Mouse (Mus musculus) kidney, postnatal 14 days (tissue): ENCODE measurements around the gene Rara.

Experiments
- DNase-seq: peaks from one replicate; pipeline ENCODE4 v3.0.0; 2022; ENCODE audit warnings: mixed read lengths

Rara gene

GRCm38 (mm10) chr11:98954373-98954772 lies 26.8 kb downstream of the Rara start:
- peak; percentile 88 for DNase-seq

DNA sequence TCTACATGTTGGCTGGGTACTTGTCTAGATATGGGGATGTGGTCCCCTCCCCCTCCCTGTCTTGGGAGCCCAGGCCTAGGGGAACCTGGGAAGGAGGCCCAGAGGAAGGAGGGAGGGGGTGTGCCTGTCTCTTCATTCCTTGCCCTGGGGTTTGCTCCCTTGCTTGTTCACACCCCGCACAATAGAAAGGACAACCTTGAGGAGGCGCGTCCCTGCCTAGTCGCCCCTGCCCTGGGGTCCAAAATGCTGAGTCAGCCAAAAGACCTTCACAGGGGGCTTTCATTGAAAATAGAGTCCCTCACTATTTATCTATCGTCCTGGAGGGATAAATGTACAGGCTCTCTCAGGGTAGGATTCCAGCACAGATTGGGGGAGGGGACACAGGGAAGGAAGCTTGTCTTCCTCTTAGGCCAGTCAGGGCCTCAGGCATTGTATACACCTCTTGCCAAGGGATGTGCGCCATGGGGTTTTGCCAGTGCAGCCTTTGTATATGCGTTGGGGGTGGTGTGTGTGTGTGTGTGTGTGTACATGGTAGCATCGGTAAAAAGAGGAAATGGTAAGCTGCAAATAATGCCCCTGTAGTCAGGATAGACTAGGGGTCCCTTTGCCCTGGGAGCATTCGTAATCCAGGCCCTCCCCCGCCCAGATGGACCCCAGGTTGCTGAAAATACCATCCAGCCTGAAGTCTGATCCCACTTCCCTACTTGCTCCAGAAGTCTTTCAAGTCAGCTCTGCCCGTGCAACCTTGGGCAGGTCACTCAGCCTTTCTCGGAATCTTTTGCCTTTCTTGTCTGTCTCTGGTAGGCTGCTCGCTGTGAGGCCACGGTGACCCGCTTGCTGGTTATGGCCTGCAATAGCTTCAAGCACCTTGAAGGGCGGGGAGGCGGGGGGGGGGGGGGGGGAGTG lies 27.4 kb downstream of the Rara start:
- peak; percentile 67 for DNase-seq

DNA sequence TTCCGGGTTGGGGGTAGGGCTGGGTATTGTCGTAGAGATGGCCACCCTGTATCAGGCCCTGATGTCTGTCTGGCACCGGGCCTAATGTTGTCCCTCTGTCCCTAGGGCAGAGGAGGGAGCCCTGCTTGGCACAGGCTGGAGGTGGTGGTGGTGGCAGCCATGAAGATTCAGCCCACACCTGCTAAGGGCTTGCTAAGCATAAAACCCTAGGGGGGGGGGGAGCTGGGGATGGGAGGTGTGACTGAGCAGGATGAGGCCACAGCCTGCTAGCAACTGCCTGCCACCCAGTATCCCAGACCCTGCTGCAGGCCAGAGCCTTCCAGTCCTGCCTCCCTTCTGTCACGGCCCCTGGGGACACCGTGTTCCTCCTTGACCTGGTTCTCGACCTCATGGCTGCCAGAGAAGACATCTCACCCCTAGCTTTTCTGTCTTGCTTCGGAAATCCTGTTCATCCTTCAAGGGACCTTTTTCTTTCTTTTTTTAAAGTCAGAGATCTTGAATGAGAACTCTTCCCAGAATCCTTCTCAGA lies 28.2 kb downstream of the Rara start:
- no peak for DNase-seq

DNA sequence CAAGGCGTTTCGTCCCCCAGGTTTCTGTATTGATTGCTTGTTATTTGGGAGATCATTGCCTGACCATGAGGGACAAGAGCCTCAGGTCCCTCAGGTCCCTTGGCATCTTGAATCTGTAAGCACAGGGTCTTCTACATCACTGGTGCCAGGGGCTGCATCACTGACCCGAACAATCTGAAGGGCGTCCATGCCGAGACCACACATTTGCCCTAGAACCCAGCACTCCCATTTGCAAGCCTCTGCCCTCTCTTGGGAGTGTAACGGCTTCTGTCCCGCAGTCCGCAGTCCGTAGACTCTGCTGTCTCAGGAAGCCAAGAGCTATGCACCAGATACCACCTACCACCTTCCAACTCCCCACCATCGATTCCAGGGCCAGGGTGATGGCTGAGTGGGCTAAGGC lies 28.7 kb downstream of the Rara start:
- no peak for DNase-seq

GRCm38 (mm10) chr11:98959437-98960312 lies 32.1 kb downstream of the Rara start:
- peak; percentile 92 for DNase-seq

DNA sequence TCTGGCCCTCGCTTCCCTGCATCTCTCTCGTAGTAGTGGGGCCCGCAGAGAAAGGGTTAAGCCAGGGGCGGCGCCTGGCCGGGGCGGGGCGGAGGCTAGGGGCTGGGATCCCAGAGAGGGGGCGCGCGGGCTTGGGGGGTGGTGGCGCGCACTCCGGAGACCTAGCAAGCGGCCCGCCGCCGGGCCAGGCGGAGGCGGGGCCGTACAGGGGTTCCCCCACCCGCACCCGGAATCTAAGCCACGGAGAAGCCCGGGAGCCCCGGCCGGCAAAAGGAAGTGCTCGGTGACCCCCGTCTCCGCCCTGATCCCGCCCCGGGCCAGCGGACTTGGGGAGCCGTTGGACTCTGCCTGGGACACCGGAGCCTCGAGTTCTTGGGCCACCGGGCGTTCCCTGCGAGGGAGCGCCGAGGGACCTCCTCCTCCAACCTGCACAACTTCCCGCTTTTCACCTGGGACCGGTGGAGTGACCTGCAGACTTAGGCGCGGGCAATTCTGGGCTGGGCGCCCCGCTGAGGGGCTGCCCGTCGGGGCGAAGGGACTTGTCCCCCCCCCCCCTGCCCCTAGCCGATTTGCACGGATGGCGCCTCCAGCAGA lies 32.8 kb downstream of the Rara start:
- DNase-seq = peak; percentile 90

DNA sequence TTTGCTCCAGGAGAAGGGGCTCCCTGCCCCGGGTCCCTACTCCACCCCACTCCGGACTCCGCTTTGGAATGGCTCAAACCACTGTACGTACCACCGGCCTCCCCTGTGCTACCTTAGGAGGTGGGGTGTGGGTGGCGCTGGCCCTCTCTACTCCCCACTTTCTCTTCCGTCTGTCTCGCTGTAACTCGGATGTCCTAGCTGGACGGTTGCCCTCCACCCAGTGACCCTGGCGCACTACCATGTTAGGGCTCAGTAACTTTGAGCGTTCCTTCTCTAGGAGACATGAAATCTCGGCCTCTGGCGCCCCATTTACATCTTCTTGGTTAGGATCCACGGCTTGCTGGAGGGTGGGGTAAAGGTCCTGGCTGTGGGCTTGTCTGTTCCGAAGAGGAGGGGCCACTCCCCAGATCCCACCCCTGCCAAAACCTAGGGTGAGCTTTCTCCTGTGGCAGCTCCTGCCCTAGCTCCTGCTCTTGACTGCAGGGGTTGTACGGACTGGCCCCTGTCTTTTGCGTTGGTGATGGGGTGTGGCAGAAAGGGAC lies 33.5 kb downstream of the Rara start:
- DNase-seq = peak; percentile 64

DNA sequence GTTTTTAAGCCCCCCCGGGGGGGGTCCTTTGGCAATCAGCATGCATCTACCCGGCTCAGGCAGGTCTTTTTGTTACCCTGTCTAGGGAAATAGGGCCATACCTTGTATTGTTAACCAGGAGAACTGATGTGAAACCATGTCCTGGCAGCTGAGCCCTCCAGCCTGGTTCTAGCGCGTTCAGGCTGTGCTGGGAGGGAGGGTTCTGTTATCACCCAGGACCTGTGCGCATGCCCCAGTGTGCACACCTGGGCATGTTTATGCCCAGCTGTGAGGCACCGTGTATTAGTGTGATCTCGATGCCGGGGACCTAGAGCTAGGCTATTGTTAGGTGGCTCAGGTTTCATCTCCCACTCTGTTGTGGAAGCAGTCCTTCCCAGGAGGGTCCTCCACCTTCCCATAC lies 34.1 kb downstream of the Rara start:
- no peak for DNase-seq

DNA sequence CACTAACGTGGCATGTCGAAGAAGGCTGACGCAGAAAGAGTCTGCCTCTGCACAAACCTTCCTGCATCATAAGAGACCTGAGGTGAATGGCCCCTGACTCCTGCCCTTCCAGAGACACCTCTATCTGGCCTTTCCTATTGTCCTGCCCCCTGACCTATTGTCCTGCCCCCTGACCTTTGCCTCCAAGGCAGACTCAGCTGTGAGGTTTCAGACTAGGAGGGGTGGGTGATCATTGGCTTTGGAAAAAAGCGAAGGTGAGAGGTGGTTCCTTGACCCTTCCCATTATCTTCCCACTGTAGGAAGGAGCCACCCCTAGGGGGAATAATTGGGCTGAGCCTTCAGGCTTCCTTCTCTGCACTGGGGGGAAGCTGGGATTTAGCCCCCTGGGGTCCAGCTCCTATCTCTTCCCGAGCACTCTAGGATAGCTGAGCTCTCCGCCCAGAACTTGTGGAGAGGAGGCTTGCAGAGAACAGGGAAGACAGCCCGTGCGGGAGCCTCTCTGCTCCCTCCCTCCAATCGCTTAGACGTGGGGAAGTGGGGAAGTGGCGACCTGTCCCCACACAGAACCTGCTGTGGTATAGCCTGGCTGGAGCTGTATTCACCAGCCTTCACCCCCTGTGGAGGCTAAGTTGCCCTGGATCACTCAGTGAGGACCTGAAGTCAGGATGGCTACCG lies 34.9 kb downstream of the Rara start:
- DNase-seq = no peak

DNA sequence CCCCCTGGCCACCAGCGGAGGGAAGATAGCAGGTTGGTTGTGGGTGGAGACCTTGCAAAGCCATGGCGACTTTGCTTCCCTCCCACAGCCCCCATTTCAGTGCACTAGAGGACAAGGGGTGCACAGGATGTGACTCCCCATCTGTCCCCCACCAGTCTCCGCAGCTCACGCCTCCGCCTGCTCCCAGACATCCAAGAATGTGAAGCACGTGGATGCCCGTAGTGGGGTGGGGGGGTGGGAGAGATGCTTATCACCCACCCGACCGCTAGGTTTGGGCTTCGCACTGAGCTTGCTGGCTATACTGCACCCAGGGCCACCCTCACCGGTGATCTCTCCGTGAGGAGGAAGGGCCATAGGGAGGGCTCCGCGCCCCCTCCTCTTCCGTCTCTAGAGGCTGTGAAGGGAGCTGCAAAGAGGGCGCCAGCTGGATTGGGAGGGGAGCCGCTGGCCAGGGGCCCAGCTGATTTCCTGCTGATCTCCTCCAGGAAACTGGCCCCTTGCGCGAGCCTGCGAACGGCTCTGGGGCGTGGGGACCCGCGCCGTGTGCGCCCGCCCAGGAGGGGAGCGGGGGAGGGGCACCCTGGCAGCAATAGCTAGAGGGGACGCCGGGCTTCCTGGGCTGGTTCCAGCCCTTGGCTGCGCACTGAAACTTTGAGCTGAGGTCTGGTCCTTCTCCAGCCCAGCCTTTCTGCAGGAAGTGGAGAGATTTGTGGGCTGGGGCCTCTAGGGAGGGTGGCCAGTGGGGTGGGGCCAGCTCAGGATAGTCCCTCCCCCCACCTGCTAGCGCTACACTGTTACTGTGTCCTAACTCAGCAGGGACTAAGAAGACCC lies 35.8 kb downstream of the Rara start:
- peak; percentile 95 for DNase-seq

DNA sequence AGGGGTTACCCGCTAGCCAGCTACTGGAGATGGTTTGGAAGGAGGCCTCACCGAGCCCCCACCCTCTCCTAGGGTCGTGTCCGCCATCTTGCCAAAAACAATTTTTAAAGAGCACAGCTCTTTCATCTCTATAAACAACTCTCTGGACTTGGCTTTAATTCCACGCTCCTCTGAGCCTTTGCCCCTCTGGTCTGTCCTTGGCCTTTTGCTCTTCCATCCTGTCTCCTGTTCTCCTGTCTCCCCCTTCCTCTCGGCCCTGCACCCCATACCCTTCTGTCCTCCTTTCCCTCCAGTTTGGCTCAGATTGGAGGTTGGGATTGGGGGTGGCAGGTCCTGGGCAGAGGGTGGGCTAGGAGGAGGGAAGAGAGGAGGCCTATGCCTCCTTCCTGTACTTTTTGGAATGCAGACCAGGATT lies 36.6 kb downstream of the Rara start:
- no peak for DNase-seq

DNA sequence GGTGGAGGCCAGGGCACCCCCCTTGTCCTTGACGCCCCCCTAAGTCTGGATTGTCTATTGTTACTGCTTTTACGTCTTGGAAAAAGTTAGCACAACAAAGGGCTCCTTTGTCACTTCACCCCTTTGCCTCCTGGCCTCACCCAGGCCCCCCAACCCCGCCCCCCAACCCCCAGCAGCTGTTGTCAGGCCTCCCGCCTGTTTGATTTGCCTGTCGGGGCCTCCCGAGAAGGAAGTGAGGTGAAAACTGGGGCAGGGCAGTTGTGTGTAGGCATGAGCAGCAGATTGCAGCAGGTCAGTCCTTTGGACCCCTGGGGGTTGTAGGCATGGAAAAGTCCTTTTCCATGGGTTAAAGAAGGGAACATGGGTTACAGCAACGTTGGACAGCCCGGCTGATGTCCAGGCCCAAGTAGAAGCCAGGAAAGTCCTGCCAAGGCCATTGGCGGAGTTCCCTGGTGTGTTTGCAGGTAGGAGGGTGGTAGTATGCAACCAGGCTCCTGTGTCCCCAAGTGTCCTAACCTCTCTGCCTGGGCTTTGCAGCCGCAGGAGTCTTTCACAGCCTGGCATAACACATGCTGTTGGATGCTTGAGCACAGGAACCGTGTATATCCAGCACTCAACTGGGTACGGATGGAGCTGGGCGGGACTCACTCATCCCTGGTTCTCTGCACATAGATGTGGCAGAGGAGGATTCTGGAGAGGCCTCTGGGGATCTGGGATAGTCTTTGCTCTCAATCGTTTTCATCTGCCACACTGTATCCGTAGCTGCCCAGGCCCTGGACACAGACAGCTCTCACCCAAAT lies 37.2 kb downstream of the Rara start:
- DNase-seq = peak; percentile 45

- peak; percentile 29 for DNase-seq
These were observed 37.9 kb downstream of the Rara start for GRCm38 (mm10) chr11:98965416-98966077.

DNA sequence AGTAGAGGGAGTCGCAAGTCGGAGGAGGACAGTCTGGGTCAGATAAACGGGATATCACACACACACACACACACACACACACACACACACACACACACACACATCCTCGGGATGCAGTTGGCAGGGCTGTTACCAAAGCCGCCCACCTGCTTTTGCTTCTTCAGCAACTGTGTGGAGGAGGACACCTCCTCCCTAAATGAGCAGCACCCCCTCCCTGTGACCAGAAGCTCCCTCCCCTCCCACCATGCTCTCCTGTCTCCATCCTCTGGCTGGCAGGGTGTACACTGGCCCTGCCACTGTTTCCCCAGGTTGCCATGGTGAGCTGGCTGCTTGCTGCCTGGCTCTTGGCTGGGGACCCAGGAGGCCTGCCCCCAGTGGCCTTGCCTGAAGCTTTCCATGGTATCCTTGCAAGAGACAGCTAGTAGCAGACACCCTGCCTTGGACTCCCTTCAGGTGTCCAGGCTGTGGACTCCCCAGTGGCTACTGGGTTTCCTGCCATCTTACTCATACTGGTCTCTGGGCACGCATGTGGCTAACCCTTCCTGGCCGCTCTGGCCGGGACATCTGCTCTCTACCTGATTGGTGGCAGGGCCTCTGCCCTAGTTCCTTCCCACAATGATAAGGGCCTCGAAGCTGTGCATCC lies 39.0 kb downstream of the Rara start:
- no peak for DNase-seq

DNA sequence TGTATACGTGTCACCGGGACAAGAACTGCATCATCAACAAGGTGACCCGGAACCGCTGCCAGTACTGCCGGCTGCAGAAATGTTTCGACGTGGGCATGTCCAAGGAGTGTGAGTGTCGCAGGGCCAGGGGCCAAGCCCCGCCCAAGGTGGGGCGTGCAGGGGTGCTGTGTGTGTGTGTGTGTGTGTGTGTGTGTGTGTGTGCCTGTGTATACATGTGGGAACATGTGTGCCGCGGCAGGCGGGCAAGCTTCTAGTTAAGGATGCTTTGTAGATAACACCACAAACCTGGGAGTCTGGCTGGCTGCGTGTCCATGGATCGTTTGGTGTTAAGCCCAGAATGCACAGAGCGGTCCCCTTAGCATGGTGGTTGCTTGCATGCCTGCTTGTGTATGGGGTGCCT lies 40.5 kb downstream of the Rara start:
- DNase-seq = no peak

- DNase-seq = no peak
These were observed 41.3 kb downstream of the Rara start for GRCm38 (mm10) chr11:98968716-98969495.

- no peak for DNase-seq
These were observed 41.9 kb downstream of the Rara start for GRCm38 (mm10) chr11:98969496-98969927.

DNA sequence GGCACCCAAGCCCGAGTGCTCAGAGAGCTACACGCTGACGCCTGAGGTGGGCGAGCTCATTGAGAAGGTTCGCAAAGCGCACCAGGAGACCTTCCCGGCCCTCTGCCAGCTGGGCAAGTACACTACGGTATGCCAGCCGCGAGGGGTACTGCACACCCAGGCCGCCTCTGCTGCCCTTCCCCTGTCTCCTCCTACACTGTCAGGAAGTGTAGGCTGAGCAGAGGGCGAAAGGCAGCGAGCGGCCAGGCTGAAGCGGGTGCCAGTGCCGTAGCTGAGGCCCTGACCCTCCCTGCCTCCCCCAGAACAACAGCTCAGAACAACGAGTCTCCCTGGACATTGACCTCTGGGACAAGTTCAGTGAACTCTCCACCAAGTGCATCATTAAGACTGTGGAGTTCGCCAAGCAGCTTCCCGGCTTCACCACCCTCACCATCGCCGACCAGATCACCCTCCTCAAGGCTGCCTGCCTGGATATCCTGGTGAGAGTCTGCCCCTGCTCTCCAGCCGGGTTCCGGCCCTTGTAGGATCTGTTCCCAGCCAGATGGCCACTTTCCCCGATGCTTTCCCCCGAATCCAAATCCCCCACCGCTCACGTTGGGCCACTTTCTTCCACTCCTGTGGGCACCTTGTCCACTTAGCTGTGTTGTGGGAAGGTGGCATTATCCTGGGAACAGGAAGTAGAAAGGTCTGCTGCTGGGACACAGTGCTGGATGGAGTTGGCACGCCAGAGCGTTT lies 42.7 kb downstream of the Rara start:
- DNase-seq = peak; percentile 77
